Mouse (Mus musculus) urinary bladder, postnatal 14 days (tissue): Measurements from ENCODE around the gene Ampd2.

Experiments
- DNase-seq: peaks from one replicate; pipeline ENCODE4 v3.0.0; 2021; ENCODE audit warnings: low spot score

The Ampd2 gene

DNA sequence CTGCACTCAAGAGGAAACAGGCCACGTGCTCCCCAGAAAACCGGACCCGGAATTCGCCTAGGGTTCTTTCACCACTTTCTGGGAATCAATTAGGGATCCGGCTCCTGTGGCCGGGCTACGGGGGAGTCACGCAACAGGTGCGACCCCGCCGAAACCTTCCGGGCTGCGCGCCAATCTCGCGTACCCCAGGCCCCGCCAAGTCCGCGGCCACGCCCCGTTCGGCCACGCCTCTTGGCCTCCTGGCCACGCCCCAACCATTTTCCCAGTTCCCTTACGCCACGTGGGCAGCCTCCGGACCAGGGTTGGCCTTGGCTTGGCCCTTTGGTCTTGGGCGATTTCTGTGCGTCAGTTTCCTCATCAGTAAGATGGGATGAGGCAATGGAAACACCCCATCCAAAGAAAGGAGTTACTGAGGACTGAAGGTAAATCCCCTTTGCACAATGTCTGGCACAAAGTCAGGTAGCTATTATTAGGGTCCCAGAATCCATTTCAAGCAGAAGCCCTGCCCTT is at the start of gene Ampd2:
Gene Ampd2, minus strand, starts transcription at position 182 of the 510 bp plus-strand sequence.
- DNase-seq = peak; percentile 84

DNA sequence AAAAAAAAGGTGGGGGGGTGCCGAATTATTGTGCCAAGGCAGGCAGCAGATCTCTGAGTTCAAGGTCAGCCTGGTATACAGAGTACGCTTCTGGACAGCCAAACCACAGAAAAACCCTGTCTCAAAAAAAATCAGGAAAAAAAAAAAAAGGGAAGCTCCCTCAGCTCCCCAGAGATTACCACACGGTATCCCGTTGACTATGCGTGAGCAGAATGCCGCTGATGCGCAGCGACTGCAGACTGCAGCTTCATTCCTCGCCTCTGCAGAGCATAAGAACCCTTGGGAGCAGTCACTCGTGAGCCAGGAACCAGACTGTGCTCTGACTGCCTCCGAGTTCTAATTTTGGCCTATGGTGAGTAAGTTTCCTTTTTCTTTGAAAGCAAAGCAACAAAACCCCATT is 48.2 kb upstream of the Ampd2 start:
- no peak for DNase-seq

DNA sequence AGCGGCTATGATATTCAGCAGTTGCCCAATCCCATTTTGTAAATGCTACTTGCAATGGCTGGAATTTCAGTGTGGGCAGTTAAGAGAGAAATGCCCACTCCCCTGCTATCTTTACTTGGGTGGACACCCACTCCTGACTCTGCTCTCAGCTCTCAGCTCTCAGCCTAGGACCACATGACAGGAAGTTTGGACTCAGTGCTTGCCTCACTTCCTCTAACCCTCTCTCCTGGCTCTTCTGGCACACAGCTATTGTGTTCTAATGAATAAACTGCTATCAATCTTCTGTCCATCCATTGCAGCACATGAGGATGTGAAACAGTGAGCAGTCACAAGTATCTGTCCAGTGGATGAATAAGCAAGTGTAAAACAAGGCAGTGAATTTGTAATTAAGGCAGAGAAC is 46.0 kb upstream of the Ampd2 start:
- DNase-seq = no peak

DNA sequence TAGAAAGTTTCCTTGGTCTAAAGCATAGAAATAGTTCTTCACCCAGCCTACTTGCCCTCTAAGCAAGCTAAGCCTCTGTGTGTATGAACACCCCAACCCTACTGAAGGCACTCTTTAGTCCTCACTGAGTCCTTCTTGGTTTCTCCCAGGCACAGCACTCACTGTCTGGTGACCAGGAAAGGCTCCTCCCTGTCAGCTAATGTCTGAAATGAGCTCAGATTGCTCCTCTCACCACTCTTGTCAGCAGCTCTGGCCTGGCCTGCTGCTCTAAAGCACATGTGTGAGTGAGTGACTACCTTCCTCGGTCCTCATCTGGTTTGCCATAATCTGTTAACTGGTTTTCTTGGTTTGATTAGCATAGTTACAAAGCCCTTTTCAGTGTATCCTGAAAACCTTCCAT is 45.4 kb upstream of the Ampd2 start:
- no peak for DNase-seq

DNA sequence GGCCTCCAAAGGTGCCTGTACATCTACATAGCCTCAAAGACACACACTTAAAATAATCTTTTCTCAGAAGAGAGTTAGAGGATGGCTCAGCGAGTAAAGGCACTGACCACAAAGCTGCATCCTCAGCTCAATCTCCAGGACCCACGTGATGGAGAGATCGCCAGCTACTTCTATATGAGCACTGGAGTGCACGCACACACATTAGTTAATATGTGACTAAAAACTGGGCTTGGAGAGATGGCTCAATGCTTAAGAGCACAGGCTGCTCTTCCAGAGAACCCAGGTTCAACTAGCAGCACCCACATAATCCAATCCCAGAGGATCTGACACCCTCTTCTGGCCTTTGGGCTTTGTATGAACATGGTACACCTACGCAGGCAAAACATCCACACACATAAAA is 44.8 kb upstream of the Ampd2 start:
- DNase-seq = no peak

DNA sequence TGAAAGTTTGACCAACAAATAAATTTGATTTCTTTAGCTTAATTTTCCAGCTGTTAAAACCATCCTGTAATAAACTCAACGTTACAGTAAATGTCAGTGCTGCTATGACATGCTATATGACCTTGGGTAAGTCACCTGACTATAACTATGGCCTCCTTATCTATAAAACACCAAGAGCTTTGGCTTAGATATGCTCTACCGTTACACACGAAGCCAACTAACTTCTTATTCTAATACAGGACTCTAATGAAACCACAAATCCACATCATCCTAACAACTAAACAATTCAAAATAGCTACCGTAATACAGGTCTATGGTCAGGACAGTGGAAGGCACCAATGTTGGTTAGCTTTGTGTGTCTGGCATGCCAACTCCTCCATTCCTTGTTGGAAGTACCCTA is 43.4 kb upstream of the Ampd2 start:
- DNase-seq = no peak

DNA sequence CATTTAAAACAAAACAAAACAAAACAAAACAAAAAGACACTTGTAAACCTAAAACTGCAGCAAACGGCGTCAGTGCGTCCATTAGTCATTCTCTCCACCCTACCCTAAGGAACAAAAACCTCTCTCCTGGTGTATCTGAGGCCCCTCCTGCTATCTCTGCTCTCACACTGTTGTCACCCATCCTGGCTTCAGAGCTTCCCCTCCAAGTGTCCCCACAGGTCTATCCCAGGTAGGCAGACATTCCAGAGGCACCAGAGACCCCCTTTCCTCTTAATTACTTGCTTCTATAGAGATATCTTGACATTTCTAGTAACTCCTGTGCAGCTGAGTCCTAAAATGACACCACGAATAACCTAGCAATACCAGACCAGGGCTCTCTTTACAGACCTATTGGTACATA is 42.9 kb upstream of the Ampd2 start:
- no peak for DNase-seq

DNA sequence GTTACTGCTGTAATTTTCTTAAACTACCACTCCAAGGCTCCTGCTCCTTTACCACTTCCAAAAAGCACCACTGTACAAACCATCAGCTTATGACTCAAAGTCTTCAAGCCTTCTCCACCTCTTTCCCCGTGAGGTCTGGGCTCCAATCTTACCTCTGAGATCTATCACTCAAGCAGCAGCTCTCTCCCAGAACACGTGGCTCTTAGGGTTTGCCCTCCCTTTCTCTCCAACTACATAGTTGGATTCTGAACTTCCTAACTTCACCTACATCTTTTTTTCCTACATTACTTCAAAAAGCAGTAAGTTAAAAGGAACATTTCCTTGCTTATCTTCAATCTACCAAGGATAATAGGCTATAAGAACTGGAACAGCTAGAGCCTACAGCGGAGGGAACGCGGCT is 42.1 kb upstream of the Ampd2 start:
- no peak for DNase-seq

DNA sequence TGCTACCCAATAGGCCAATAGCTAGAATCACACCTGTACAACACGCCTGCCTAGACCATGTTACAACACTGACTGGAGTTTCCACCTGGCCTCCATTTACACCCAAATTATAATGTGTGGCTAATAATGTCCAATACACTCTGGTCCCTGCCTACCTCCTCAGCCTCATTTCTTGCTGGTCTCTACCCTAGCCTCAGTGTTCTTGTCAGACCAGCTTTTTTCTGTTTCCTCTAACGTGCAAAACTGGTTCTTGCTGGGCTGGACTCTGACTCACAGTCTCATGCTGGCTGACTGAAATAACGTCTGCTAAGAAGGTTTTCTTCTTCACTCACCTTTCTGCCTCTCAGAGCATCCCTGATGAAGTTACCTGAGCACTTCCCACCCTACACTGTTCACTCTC is 39.9 kb upstream of the Ampd2 start:
- peak; percentile 28 for DNase-seq

DNA sequence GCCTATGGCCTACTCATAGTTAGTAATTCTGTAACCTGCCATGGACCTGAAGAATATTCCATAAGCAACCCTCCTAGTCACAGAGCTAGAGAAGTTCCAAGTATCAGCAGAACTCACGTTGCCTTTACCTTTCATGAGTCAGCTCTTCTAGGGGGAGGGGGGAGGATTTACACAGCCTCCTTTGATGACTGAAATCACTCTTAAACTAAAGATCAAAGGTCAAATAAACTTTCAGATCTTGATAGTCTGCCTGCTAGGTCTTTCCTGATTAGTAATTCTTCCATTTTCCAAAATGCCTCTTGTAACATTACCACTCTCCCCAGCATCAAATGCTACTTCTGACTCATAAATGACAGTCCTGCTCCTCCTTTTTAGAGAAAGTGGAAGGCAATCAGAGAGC is 37.7 kb upstream of the Ampd2 start:
- no peak for DNase-seq

DNA sequence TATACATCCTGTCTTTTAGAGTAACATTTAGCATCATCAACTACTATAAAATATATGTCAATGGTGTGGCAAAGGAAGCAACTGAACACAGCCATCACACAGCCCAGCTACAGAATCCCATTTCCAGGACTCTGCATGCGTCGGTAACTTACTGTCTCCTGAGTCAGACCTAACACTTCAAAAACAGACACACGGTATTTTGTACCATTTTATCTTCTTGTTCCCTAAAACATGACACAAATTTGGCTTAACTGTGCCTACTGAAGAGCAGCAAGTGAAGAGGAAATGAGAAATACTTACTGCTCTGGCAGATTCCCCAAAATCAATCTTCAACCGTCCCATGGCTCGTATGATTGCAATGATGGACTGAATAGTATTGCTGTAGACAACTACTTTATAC is 36.8 kb upstream of the Ampd2 start:
- DNase-seq = no peak

DNA sequence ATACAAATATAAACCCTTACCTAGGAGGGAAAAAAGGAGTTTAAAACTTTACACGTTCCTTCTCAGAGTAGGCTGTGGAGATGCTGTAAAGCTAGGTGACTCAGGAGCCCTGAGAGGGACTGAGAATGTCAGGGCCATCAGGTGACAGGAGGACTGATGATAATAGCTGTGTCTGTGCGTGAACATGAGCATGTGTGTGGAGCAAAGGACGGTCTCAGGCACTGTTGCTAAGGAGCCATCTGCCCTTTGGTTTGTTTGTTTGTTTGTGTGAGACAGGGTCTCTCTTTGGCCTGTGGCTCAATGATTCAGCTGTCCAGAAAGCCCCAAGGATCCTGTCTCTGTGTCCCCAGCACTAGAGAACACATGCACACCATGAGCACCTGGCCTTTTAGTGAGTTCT is 34.6 kb upstream of the Ampd2 start:
- no peak for DNase-seq

DNA sequence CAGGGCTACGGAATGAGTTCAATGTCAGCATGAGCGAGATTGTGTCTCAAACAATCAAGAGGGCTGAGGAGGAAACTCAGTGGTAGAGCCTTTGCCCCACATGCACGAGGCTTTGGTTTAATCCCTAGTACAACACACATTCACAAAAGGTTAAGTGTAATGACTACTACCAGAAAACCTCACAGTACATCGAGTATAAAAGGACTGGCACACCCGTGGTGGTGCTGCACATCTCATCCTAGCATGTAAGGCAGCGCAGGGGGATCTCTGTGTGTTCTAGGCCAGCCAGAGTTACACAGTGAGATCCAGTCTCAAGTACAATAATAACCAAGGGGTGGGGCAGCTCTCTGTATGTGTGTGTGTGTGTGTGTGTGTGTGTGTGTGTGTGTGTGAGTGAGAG is 31.0 kb upstream of the Ampd2 start:
- no peak for DNase-seq

DNA sequence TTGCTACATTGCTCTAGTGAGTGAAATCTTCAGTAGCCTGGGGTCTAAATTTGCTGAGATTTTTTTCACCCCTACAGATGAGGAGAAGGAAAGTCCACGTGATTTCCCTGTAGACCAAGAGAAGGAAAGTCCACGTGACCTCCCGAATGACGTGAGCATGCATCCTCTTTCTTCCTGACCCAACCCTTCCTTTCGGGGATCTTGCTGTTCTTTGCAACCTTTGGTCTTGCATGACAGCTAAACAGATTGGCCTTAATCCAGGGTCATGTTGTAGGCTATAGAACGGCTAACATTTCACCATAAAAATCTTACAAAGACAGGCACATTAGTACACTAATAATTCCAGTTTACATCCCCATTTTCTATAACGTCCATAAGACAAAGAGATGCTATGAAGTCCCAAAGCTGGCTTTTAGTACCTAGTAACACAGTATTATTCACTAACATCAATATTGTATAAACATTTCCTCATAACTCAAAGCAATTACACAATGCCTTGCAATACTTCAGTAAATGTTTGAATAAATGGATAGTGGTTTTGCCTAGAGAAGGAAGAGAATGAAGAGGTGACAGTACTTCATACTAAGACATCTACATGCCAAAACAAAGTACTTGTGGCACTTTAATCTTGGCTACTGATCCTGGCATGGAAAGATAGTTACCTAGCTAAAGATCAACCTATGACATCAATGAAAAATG is 27.3 kb upstream of the Ampd2 start:
- DNase-seq = no peak

DNA sequence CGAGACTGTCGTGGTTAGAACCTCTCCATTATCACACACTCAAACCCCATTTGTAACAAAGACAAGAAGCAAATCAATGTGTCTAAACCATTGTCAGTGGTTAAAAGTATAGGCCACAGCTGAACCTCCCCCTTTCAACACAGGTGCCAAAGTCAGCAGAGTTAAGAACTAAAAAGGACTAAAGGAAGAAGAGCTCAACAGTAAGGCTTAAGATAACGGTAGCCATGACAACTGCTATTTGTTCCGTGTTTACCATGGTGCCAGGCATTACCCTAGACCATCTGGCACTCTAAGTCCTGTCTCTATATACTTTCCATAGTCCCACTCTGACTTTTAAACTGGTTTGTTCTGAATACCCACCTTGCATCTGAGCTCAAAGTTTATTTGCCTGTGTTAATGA is 26.2 kb upstream of the Ampd2 start:
- DNase-seq = no peak

DNA sequence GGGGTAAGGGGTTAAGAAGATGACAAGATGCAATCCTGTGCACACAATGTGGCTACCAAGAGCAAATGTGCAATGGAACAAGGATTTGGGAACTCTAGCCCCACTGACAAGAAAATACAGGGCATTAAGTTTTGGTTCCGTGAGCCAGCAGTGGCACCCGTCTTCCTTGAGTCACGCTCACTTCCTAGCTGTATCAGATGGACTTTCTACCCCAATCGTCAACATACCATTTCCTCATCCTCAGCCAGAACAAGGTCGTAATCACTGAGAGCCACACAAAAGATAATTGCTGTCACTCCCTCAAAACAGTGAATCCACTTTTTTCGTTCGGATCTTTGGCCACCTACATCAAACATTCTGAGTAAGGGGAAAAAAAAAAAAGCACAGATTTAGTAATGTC is 25.8 kb upstream of the Ampd2 start:
- no peak for DNase-seq

DNA sequence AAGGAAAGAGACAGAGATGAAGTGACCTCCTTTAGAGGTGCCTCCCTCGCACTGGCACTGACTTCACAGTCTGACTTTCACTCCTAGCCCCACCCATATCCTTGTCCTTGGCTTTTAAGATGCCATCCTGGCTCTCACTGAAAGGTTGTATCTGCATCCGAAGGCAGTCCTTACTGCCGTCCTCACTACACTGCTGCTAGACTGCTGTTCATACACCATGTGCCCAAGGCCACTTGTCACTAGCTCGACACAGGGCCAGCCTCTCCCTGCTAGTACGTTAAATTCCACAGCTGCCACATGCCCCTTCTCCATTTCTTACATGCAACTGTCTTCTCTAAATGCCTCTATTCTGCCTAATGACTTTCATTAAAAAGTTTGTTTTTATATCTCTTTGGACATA is 24.9 kb upstream of the Ampd2 start:
- DNase-seq = no peak

DNA sequence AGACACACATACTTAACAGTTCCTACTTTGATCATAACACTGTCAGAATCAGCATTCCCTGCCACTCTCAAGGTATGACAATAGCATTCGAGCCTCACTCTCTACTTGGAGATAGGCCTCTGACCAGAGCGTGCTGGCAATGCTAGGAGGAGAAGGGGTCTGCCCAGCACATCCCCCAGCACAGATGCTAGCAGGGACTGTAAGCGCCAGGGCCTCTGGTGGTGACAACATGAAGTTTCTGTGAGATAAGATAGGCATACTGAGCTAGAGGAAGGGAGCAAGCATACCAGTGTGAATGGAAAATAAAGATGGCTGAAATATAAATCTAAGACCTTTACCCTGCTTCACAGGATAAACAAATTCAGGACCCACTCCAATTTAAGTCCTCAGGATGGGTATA is 18.8 kb upstream of the Ampd2 start:
- no peak for DNase-seq

DNA sequence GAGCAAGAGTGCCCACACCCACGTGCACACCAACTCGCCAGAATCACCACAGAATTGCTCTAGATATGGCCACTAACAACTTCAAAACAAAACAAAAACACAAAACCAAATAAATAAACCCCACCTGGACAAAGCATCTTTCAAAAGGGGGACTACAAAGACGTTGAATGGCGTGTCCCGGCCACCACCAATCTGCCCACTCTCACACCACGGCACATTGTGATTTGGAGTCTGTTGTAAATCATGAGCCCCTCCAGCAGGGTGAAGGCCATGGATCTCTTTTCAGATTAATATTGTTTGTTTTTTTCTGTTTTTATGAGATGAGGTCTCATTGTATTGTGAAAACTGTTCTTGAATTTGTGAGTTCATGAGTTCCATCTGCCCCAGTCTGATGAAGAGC is 15.6 kb upstream of the Ampd2 start:
- DNase-seq = no peak

DNA sequence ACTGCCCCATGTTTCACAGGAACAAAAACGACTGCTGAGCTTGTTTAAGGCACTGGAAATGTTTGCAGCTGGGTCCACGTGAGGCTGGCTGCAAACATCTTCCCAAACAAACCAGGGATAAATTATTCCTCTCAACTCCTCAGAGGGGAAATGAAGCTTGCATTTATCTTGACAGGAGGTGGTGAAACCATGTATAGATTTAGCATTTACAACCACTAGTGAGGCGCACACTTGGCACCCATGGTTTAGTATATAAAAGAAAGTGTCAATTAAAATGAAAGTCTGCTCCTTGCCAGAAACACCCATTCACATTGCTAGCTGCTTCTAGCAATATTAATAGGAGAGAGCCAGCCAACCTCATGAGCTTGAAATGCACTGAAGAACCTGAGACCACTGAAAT is 15.1 kb upstream of the Ampd2 start:
- no peak for DNase-seq

DNA sequence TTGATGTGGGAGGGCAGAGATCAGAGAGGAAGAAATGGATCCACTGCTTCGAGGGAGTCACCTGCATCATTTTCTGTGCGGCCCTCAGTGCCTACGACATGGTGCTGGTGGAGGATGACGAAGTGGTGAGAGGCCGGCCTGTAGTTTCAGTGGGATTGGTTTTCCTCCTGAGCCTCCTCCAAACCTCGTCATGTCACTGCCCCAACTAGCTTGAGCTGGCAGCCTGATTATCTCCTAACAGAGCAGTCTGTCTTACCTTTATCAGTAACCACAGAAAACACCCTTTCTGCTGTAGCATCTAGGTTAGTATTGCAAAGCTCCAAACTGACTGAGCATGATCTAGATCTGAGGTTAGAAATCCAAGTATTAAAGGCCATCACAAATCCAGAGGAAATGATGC is 11.9 kb upstream of the Ampd2 start:
- no peak for DNase-seq

DNA sequence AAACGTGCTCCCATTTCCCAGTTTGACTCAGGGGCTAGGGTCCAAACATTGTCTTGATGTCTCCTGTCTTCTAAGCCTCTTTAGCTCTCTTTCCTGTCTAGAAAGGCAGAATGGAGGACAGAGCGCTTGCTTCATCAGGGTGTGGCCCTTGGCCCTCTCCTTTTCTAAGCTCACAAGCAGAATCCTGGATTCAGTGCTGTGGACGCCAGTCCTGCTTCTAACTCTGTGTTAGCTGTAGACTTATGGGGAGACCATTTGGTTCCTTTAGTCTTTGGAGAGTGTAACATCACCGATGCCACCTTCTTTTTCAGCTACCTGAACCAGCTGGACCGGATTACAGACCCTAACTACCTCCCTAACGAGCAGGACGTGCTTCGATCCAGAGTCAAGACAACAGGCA is 11.2 kb upstream of the Ampd2 start:
- no peak for DNase-seq

DNA sequence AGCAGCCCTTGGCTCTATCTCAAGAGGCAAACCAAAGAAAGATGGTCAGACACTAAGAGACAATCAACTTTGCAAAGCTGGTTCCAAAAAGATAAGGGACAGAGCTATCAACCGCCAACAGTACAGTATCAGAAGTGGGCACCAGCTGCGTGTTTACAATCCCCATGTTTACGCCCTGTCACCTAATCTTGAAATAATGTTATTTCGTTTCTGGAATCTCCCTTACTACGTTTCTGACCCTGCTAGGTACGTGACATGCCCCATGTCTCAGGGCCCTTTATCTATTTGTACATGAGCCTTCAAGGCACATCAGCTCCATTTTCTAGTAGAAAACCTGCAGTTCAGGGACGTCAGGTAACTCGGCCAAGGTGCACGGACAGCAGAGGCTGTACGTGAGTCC is 10.3 kb upstream of the Ampd2 start:
- DNase-seq = no peak

DNA sequence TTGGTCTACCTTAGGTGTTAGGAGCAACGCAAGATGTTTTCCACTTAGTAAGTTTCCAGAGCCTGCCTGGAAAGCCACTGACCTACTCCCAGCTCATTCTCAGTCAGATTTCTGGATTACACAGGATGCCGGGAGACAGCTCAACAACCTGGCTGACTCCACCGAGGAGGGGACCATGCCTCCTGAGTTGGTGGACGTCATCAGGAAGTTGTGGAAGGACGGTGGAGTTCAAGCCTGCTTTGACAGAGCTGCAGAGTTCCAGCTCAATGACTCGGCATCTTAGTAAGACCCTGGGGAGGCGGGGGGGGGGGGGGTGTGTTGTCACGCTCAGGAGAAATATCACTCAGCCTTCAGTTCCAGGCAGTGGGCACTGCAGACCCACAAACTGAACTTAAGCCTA is 9.8 kb upstream of the Ampd2 start:
- DNase-seq = no peak
